Mouse (Mus musculus) thymus, adult 2 months (tissue): ENCODE measurements around the gene Selenon.

ENCODE experiments used
- CTCF ChIP-seq: fragments of 200-500 bp; IDR thresholded peaks from 2 replicates; pipeline ENCODE4 v1.5.1; 2012; ENCODE audit warnings: mild to moderate bottlenecking, control low read depth, low read length, moderate library complexity, borderline replicate concordance; ENCODE audit not compliant: control insufficient read depth, poor library complexity, insufficient read depth; ENCODE audit errors: extremely low read depth
- POLR2A ChIP-seq: fragments of 200-500 bp; IDR thresholded peaks from 2 replicates; pipeline ENCODE4 v1.6.1; 2012; ENCODE audit warnings: mild to moderate bottlenecking, low read length, control low read depth, moderate library complexity; ENCODE audit not compliant: control insufficient read depth, poor library complexity, insufficient read depth; ENCODE audit errors: extremely low read depth

DNA sequence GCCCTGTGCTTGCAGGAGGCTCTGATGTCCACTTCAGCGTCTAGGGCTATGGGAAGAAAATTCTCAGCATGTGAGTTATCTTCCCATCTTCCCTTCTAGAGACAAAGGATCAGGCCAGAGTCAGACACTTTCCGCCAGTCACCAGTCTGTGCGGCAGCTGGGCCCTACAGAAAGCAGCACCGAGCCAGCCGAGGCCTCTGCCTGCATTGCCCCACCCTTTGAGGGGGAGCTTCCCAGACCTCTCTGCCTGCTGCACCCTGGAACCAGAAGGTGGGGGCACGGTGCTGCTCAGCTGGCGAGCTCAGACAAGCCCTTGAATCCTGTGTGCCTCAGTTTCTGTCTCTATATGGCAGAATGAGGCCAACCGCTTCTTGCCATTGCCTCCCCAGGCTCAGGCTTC lies 29.4 kb upstream of the Selenon start:
- no peak for TF ChIP-seq CTCF
- TF ChIP-seq POLR2A, result no peak
